Mouse (Mus musculus) cerebellum, adult 9-11 months (tissue): ENCODE measurements at regions not wholly inside any gene's neighbourhood (a gene's known extent, or its start where the extent isn't known, plus 50 kb on each side); places are given as distances from the start of the nearest gene placed in this dataset.

Experiments
- DNase-seq: peaks from one replicate; pipeline ENCODE4 v3.0.0; 2022

DNA sequence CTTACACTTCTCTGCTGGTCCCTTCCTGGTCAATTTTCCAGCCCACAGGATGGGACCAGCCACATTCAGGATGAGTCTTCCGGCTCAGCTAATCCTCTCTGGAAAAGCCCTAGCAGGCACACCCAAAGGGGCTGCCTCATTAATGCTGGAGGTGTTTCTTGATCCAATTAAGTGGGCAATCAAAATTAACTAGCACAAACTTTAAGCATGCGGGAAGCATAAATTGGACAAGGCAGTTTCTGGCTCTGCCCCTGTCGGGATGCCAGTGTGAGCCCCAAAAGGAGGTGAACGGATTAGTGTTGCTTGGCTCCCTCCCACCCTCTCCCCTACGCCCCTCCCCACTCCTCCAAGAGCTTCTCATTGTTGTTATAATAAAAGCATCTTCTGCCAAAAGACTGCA lies 262.5 kb upstream of the Id4 start:
- no peak for DNase-seq

DNA sequence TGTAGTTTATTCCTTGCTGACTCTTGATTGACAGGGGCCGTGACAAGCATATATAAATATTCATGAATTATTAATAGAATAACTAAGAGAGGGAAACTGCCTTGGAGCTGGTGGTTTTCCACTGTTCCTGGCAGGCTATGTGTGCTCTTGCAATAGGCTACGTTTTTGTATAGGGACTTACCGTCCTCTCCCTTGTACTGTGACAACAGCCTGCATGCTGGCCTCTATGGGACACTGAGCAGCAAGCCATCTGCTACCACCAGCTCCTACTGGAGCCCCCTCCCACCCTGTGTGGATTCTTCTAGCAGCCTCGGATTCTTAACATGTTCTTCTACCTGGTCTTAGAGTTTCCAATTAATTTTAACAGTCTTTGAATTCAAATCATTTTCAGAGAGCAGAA lies 261.6 kb upstream of the Id4 start:
- no peak for DNase-seq

DNA sequence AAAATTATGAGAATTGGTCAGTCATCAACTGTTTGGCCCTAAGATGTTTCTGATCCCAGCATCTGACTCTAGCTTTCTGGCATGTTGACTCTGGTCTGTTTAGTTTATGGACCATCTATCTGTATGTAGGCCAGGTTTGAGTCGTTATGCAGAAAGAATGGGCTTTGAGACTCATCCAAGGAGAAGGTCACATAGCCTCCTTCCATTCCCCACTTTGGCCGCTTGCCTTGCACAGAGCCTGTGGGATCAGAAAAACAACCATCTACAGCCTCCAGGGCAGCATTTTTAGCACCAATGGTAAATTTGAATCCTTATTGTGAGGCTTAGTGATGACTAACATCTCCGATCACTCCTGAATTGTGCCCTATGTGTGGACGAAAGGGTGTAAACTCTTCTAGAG lies 257.9 kb upstream of the Id4 start:
- no peak for DNase-seq

DNA sequence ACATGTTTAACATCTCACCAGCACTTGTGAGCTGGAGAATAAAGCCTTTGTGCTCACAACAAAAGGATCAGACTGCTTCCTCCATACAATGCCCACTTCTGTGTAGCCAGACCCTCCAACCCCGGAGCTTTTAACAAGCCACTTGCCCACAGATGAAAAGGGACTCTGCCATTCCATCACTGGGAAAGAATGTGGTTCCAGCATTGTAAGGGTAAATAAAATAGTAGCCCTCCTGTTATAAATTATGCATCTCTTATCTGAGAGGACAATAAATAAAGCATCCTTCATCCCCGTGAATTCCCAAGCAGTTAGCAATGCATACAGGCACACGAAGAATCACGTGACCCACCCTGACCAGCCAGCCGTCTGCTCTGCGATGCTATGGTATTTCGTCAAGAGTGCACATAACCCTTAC lies 247.7 kb upstream of the Id4 start:
- no peak for DNase-seq

DNA sequence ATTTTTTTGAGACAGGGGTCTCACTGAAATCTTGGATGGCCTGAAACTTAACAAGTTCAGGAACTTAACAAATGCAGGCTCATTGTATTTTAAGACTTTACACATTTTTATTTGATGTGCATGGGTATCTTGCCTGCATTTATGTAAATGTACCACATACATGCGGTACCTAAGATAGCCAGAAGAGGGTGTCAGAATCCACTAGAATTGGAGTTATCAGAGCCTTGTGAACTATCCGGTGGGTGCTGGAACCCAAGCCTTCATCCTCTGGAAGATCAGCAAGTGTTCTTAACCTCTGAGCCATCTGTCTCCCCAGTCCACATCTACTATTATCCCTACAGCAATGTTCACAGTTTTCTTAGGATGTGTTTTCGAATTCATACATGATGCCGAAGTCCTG lies 245.7 kb upstream of the Id4 start:
- DNase-seq = no peak

DNA sequence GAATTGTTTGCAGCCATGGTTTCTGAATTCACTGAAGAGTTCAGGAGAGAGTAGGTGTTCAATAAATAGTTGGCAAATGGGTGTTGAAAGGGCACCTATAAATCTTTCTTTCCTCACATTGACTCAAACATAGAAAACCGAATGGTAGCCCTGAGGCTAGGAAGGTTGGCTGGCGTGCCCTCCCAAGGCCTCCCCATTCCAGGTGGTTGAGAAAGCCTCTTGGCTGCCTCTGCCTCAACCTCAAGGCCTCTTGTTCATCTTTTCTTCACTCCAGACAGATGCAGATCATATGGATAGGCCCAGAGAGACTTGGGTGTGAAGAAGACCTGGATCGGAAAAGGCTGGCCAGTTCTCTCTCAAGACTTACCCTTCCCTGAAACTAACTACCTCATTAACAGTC lies 245.0 kb upstream of the Id4 start:
- no peak for DNase-seq

DNA sequence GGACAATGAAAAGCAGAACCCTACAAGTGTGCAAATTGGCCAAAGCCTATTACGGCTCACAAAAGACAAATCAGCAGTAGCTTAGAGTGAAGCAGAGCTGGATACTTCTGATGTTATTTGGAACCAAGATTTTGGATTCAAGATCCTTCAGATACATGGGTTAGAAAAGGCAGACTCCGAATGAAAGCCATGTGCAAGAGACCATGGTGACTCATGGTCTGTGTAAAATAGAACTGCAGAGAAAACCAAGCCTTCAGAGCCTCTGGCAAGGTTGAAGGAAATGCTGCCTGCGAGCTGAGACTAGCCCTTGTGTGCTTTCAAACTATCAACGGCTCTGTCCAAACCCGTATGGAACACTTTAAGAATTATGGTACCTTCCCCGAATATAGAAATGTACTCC lies 244.4 kb upstream of the Id4 start:
- DNase-seq = no peak

DNA sequence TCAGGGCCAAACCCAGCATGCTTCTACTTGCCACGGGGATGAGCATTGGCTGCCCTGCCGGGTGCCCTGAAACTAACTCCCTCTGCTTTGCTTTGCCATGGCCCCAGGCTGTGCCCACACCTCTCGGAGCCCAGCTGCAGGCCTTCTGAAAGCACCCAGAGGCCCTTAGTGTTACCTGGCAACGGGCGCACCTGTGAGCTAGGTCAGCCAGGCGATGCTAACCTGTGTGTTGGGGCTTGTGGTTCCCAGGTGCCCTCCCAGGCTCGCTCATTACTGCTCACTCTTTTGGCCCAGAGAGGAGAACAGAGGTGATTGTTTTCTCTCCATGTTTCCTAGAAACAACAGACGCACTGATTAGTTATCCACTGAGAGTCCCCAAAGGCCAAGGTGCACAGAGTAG lies 243.4 kb upstream of the Id4 start:
- no peak for DNase-seq

DNA sequence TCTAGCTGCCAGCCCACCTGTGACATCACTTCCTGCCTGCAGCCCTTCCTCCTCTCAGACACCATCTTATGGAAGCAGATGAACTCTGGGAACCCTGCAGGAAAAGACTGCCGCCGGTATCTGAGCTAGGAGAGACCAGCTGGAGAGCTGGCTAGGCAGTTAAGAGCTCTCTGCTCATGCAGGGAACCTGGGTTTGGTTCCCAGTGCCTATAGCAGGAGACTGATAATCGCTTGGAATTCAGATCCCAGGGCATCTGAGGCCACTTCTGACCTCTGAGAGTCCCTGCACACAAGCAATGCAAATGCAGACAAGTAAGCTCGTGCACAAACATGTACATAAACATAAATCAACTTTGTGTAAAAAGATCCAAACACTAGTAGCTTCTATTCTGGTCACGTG lies 242.4 kb upstream of the Id4 start:
- no peak for DNase-seq

DNA sequence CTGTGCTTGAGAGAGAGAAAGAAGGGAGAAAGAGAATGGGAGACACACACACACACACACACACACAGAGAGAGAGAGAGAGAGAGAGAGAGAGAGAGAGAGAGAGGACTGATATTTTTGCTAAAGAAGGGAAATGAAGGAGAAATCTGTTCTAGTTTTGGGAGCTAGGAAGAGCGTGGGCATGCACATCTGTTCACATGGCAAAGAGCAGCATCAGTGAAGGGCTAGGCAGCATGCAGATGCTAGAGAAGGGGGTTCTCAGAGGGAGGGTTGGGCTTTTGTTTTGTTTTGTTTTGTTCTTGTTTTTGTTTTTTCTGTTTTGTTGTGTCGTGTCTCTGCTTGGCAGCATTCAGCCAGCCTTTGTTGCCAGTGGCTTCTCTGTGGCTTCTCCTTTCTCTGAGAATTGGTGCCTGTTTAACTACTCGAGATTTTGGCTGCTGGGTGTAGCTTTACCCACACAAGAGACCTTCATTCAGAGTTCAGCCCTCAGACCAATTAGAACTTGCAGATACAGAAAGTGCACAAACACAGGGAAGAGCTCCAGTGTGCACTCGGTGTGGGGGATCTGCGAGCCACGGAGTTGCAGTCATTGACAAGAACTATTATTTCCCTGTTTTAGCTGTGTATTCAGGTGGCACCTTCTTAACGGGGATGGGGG lies 237.9 kb upstream of the Id4 start:
- no peak for DNase-seq

DNA sequence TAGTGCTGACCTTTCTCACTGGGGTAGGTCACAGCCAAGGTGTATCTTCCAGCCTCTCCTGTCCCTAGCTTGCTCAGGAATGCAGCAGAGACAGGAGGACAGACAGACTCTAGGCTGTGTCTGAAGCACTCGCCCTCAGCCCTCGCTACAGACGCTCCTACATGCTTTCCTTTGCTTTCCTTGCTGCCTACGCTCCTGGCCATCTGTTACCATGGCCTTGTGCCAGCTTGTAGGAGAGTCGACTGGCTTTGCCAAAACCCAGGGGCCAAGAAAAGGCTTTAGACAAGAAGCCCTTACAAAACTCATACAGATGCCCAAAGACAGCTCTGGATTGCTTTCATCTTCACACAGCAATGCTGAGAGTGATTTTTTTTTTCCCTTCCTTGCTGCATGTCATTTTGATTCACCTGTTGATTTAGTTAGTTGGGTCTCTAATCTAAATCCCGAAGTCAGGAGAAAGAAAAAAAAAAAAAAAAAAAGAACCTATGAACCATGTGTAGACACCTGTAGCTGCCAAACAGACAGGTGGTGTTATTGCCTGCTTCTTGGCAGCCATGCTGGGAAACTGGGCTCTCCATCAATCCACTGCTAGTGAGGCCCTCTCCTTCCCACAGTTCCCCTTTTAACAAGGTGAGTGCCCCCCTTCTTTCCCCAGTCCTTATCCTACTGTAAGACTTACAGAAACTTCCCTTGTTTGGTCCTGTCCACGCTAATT lies 233.1 kb upstream of the Id4 start:
- peak; percentile 88 for DNase-seq

DNA sequence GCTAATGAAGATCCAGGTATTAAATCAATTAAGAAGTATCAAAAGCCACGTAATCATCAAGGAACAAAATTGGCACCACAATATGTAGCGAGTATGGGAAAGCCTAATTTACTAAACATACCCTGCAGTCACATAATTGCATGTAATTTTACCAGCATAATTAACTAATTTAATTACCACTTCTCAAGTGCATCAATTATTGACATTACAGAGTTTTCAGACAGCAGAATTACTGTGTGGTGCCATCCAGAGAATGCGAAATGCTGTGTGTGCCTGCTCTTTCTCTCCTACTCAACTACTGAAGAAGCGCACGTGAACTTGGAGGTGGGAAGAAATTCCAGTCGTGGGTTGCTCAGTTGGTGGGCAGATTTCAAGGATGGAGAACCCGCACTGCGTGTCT lies 229.5 kb upstream of the Id4 start:
- no peak for DNase-seq

DNA sequence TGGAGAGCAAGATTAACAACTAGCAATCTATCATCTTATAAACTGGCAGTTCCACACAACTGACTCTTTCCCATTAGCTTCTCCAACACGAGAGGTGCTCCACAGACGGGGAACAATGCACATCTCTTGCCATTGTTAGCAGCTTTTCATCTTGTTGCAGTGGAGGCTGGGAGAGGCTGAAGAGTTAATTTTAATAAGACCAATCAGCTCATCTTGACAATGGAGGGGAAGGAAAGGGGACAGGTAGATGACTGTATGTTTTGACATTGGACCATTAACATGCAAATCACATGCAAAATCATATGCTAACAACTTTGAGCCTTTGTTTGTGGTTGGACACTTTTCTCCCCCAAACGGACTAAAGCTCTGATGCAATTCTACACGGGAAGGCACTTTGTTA lies 218.9 kb upstream of the Id4 start:
- no peak for DNase-seq

DNA sequence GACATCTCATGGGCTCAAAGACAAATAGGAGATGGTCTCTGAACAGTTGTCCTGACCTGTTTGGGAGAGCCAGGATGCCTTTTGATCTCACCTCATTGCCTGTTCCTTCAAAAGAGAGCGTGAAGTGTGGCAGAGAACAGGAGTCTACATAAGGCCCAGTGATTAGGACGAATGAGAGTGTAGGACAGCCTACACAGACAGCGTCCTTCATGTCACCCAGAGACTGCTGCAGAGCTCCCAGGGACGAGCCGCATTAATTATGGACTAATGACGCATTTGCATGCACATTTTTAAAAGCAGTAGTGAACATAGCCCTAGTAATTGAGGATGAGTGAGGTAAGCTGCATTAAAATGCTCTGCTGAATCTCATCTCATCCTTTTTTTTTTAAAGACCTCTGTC lies 218.5 kb upstream of the Id4 start:
- DNase-seq = no peak

DNA sequence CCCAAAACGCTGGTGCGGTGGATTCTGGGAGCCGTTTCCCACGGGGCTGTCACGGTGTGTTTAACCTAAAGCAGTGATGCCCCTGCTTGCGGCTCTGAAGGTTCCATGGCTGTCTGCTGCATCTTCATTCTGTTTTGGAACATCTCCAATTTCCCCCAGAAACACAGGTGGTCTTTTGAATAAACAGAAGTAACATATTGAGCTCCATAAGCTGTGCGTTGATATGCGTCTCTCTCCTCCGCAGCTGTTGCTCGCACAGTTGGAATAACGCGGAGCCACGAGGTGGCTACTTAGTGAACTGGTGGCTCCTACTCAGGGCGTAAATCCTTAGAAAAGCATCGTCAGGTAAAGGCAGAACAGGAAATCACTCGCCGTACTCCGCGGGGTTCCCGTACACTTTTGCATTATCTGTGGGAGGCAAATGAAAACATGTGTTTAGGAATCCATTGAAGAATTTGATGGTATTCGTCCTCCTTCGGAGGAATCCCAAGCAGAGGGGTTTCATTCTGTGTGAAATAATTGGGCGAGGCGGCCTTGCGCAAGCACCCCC lies 214.8 kb upstream of the Id4 start:
- DNase-seq = no peak

DNA sequence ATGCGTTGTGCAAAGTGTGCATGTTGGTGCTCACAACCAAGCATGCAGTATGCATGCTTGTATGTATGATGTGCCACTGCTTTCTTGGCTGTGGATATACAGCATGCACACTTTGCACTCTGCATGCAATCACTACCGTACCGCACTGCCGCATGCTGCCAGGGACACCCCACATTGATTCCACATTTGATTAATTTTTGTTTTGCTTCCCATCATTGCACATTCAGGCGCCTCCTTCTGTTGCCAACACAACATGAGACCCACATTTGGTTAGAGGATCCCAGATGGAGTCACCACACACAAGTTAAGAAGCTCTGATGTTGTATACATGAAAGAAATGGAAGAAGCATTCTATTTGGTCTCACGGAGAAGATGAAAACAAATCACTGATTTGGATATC lies 211.2 kb upstream of the Id4 start:
- no peak for DNase-seq

DNA sequence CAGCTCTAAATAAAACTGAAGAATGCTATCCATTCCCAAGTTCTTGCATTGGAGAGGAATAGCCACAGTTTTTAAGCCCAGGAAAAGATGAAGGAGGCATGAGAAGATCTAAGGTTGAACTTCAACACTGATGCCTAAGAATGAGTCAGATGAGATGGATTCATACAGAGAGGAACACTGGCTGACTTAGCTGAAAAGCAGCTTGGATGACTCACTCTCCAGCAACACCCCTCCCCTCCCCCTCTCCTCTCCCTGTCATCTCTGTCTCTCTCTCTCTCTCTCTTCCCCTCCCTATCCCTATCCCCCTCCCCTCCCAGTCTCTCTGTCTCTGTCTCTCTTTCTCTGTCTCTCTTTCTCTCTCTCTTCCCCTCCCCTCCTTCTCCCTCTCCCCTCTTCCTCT lies 186.4 kb upstream of the Id4 start:
- DNase-seq = no peak

DNA sequence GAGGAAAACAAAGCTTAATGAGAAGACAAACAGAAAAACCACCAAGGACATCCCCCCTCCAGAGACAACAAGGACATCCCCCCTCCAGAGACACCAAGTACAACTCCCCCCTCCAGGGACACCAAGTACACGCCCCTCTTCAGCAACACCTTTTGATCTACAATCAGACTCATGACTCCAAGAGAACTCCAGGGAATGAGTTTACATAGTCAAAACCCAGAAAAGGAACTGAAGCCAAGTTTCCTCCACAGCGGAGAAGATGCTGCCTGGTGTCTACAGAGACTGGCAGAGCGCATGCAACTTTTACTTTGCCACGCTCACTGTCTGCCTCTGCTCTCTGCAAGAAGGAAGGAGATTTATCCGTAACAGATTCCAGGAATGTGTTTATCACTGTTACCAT lies 185.7 kb upstream of the Id4 start:
- no peak for DNase-seq

DNA sequence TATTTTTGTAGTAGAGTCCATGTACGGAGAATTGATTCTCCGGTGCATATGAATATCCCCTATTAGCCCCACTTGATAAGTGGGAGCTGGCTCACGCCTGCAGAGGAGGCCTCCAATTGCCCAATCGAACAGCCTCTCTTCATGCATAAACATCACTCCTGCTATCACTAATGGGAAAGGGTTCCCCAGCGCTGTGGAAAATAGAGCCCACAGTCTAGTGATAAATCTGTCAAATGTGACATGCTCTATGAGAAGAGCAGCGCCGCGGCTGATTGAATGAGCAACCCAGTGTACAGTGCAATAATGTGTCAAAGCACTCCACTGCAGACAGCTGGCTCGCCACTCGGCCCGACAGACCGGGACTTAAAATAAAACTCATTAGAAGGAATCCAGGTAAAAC lies 182.8 kb upstream of the Id4 start:
- DNase-seq = no peak

DNA sequence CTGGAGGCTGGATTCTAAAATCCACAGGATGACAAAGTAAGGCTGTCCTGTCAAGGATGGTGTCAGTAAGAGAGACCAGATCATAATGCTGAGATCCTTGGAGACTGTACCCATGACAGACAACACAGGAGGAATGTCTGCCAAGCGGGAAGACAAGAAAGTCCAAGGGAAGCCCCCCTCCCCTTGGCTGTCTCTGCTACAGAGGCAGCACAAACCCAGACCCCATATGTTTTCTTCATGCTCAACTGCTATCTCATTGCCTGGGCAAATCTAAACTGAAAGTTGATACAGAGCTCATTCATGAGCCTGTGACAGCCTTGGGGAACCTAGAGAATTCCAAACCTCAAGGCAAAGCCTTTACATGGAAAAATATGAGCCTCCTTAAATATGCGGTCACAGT lies 177.7 kb upstream of the Id4 start:
- DNase-seq = no peak

DNA sequence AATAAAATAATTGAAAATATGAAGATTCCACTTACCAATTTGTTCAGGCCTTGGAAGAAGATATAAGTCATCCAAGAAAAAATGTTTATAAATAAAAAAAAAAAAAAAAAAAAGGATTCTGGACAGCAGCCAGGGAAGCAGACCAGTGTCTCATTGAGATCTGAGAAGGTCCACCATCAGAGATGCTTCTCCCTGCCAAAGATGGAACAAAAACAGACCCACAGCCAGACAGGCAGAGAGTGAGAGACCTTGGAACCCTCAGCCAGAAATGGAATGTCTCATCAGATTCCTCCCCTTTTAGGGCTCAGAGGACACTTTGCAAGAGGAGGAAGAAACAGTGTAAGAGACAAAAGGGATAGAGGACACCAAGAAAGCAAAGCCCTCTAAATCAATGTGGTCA lies 177.2 kb upstream of the Id4 start:
- no peak for DNase-seq

DNA sequence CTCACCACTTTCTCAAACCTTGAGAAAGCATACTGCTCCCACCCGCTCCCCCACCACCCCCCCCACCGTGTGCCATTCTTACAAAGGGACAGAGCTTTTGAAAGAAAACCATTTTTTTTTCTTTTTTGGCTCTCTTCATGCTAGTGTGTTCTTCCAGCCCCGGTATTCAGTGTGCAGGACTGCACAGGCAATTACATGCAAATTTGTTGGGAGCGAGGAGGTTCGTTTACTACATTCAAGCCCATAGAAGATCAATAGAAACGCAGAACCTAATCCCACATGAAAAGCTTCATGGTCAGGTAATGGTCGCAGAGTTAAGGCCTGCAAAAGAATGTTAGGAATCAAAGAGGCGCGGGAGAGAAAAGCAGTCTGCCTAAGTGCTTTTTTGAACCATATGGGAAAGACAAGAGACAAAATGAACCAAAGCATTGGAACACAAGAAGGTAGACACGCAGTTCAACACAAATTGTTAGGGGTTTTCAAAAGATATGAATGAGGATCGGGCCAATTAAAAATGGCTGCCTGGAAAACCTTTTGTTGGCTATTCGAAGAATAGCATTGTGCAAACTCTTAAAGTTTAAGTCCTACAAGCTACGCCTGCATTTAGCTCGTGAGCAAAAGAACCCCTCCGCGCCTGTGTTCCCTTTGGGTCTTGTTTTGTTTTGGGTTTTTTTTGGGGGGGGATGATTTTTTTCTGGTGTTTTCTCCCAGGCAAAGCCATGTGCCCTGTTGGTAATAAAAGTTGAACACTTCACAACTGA lies 166.6 kb upstream of the Id4 start:
- no peak for DNase-seq

DNA sequence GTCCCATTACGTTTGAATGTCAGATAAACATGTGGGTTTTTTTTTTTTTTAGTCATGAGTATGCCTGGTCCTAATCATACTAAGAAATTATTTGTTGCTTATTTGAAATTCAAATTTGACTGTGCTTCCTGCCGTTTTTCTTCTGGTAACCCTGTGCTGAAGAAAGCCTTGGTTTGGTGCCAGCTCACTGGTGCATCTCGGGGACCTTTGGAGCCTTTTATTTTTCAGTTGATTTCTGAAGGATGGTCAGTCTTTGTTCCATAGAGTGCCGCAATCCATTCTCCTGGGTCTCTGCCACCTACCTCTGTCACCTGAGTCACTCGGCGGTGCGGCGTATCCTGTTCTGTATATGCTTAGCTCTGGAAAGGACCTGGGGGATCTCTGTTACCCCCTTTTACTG lies 158.9 kb upstream of the Id4 start:
- DNase-seq = no peak

DNA sequence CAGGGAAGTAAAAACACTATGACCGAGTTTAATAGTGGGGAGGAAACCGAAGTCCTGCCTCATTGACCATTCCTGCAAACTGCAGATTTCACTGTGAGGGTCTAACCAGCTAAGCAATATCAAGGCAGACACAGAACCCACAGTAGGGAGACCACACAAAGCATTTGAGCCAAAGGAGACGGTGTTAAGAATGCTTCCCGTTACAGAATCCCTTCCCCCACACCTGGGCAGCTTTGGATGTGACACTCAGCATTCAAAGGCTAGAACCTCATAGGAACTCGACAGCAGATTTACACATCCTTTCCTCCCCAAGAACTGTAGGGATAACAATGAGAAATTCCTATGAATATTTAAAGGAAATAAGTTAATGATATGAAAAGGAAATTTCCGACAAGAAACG lies 158.5 kb upstream of the Id4 start:
- DNase-seq = no peak
